ENCODE assay signal across 8 mouse cellular contexts in genomic region chr4:59806879-59807195, GRCm38 (mm10). TPM values are rescaled to one million over a fixed set of nuclear protein-coding genes. Genes with fewer than 3 reads are reported as not detected.
A peak's percentile ranks its signal among the peaks of the same experiment; 100 is the strongest.
DNase-seq lines count a peak whose midpoint lies in the region; ATAC-seq and TF ChIP-seq lines count a peak whose summit lies in the region.

No protein-coding gene starts in this region.

- DNase-seq in heart, adult 18-20 months: no peak
- no peak for DNase-seq in ES-E14 (ENCODE audit: low read depth, low spot score)
- no peak for DNase-seq in gastrocnemius, postnatal 10 days
- DNase-seq in cerebellum, postnatal 4 days (ENCODE audit: low spot score in 2 of 2): no peak

- in situ Hi-C loops in ES-E14 (cut with MboI; ENCODE audit: low sequenced_read_pairs in 2 of 2, unreplicated experiment in 2 of 2): no loop called here

- H3K4me3 ChIP-seq in heart, embryonic 15.5 days: peak overlapping the region; percentile 95
- peak overlapping the region; percentile 84 to 98 for H3K4me3 ChIP-seq in ES-E14 (ENCODE audit: insufficient read depth in 1 of 2, low read depth in 1 of 2, low read length in 2 of 2, poor library complexity in 1 of 2, severe bottlenecking in 1 of 2)
- peak overlapping the region; percentile 91 for H3K4me3 ChIP-seq in forebrain, embryonic 12.5 days (replicated peaks)
- peak overlapping the region; percentile 88 for H3K4me3 ChIP-seq in liver, embryonic 16.5 days (ENCODE audit: low read depth, low read length)

- peaks cover 21% of the 10 kb centered on the region for H3K4me1 ChIP-seq in heart, embryonic 15.5 days (replicated peaks)
- H3K4me1 ChIP-seq in ES-E14 (ENCODE audit: control insufficient read depth in 2 of 2, insufficient read depth in 2 of 2, low read length in 2 of 2, poor library complexity in 1 of 2): peaks cover 6 to 7% of the 10 kb centered on the region in 2 experiments; a peak in 3 of 4 replicates
- peaks cover 22% of the 10 kb centered on the region for H3K4me1 ChIP-seq in forebrain, embryonic 12.5 days
- H3K4me1 ChIP-seq in liver, embryonic 16.5 days (ENCODE audit: control insufficient read depth, low read depth, low read length): peaks cover 33% of the 10 kb centered on the region

- H3K4me2 ChIP-seq in heart, embryonic 15.5 days: peak overlapping the region; percentile 94
- peak overlapping the region; percentile 97 for H3K4me2 ChIP-seq in forebrain, embryonic 12.5 days
- peak overlapping the region; percentile 99 for H3K4me2 ChIP-seq in liver, embryonic 16.5 days (ENCODE audit: low read depth, low read length)

- WGBS in heart, embryonic 15.5 days: 3% methylated on average over 9 of the region's 9 CpGs
- WGBS in forebrain, embryonic 12.5 days: 2% methylated on average over 9 of the region's 9 CpGs
- WGBS in liver, embryonic 16.5 days (ENCODE audit: insufficient replicate concordance): 8% methylated on average over 9 of the region's 9 CpGs

- no peaks in the 10 kb centered on the region for H3K27me3 ChIP-seq in heart, embryonic 15.5 days
- 0 out of 2 replicates have a peak, but pooled peaks cover 3% of the 10 kb centered on the region for H3K27me3 ChIP-seq in forebrain, embryonic 12.5 days
- no peaks in the 10 kb centered on the region for H3K27me3 ChIP-seq in liver, embryonic 16.5 days (ENCODE audit: control insufficient read depth, insufficient read depth, low read depth, low read length)

- ATAC-seq in heart, embryonic 15.5 days (replicated peaks; ENCODE audit: insufficient number of reproducible peaks, insufficient read depth, low FRiP score, low read depth): no peak
- no peak for ATAC-seq in forebrain, embryonic 12.5 days (ENCODE audit: low FRiP score)
- no peak for ATAC-seq in liver, embryonic 16.5 days (ENCODE audit: low read depth)
- no peak for ATAC-seq in erythroid progenitor cell, adult 5-6 weeks (replicated peaks; ENCODE audit: low FRiP score, poor library complexity, severe bottlenecking)

- H3K9ac ChIP-seq in heart, embryonic 15.5 days: peak overlapping the region; percentile 86
- H3K9ac ChIP-seq in ES-E14 (ENCODE audit: insufficient read depth, low read depth, low read length, poor library complexity, severe bottlenecking): peak overlapping the region; percentile 90
- H3K9ac ChIP-seq in forebrain, embryonic 12.5 days: peak overlapping the region; percentile 85
- H3K9ac ChIP-seq in liver, embryonic 16.5 days (ENCODE audit: low read depth, low read length): peak overlapping the region; percentile 88

- H3K27ac ChIP-seq in heart, embryonic 15.5 days: peak overlapping the region; percentile 85
- no peak overlapping the region for H3K27ac ChIP-seq in ES-E14 (ENCODE audit: insufficient read depth, low read depth, low read length, poor library complexity, severe bottlenecking)
- no peak overlapping the region for H3K27ac ChIP-seq in forebrain, embryonic 12.5 days
- peak overlapping the region; percentile 75 for H3K27ac ChIP-seq in liver, embryonic 16.5 days (ENCODE audit: low read length)

- no peaks in the 10 kb centered on the region for H3K36me3 ChIP-seq in heart, embryonic 15.5 days
- H3K36me3 ChIP-seq in ES-E14 (ENCODE audit: control insufficient read depth, insufficient read depth, low read length, poor library complexity, severe bottlenecking): no peaks in the 10 kb centered on the region
- no peaks in the 10 kb centered on the region for H3K36me3 ChIP-seq in forebrain, embryonic 12.5 days (replicated peaks)
- H3K36me3 ChIP-seq in liver, embryonic 16.5 days (ENCODE audit: control insufficient read depth, insufficient read depth): no peaks in the 10 kb centered on the region

- no peaks in the 10 kb centered on the region for H3K9me3 ChIP-seq in heart, embryonic 15.5 days (replicated peaks)
- H3K9me3 ChIP-seq in ES-E14 (ENCODE audit: control insufficient read depth, insufficient read depth, low read depth, low read length): no peaks in the 10 kb centered on the region
- no peaks in the 10 kb centered on the region for H3K9me3 ChIP-seq in forebrain, embryonic 12.5 days
- H3K9me3 ChIP-seq in liver, embryonic 16.5 days (replicated peaks; ENCODE audit: control insufficient read depth, low read length): no peaks in the 10 kb centered on the region

TF ChIP-seq in ES-E14, 5 proteins besides CTCF, POLR2A, EP300 and RAD21:
- TF ChIP-seq MAFK (IDR thresholded peaks at IDR 0.05; ENCODE audit: insufficient read depth, low read depth, low read length) (no peak), HCFC1 (IDR thresholded peaks at IDR 0.05; ENCODE audit: borderline replicate concordance, insufficient read depth, low read length) (no peak), ZNF384 (IDR thresholded peaks at IDR 0.05; ENCODE audit: low read depth, low read length) (no peak), CHD2 (IDR thresholded peaks at IDR 0.05; ENCODE audit: low read depth, low read length) (no peak), ZC3H11A (IDR thresholded peaks at IDR 0.05; ENCODE audit: borderline replicate concordance, low read depth, low read length) (no peak)
TF ChIP-seq in ES-E14: peak in this region for 0.

RNA-seq across cellular contexts. Expression of gene Snx30, which starts 1.2 kb away (rescaled TPM):
- 5.3 and 9.9 TPM in 2 replicates for polyA plus RNA-seq in heart, embryonic 15.5 days (2015; fragmentation: Nextera tagmentation; extraction: Ambion mirVana)
- total RNA-seq in heart, adult 18-20 months (2021): 1 to 10 TPM; 6.5 TPM
- total RNA-seq in ES-E14 (2012; rRNA removed): 16.0 and 19.8 TPM in 2 replicates
- 12.1 and 13.4 TPM in 2 replicates for polyA plus RNA-seq in forebrain, embryonic 12.5 days (2016; fragmentation: Nextera tagmentation; extraction: Ambion mirVana)
- polyA plus RNA-seq in liver, embryonic 16.5 days (2015; fragmentation: Nextera tagmentation; extraction: Ambion mirVana): 3.6 and 5.0 TPM in 2 replicates
- 10 to 100 TPM in 1 of 2 experiments, 1 to 10 TPM in 1; 5.9 to 10.8 TPM for total RNA-seq in gastrocnemius, postnatal 10 days (2021)
- total RNA-seq in erythroid progenitor cell, adult 5-6 weeks (2015; ENCODE audit: low replicate concordance): 2.2 and 2.5 TPM in 2 replicates
- total RNA-seq in erythroid progenitor cell, adult 5-6 weeks (2017; ENCODE audit: low replicate concordance): 3.1 and 5.0 TPM in 2 replicates

RNA-seq across cellular contexts. Expression of gene Inip, which starts 5.4 kb away (rescaled TPM):
- polyA plus RNA-seq in heart, embryonic 15.5 days (2015; fragmentation: Nextera tagmentation; extraction: Ambion mirVana): 35.4 and 39.9 TPM in 2 replicates
- 10 to 100 TPM; 10.1 to 11.3 TPM for total RNA-seq in heart, adult 18-20 months (2021)
- total RNA-seq in ES-E14 (2012; rRNA removed): 31.5 and 32.9 TPM in 2 replicates
- polyA plus RNA-seq in forebrain, embryonic 12.5 days (2016; fragmentation: Nextera tagmentation; extraction: Ambion mirVana): 100 and 111 TPM in 2 replicates
- polyA plus RNA-seq in liver, embryonic 16.5 days (2015; fragmentation: Nextera tagmentation; extraction: Ambion mirVana): 14.0 and 16.3 TPM in 2 replicates
- total RNA-seq in gastrocnemius, postnatal 10 days (2021): 1 to 10 TPM; 4.9 to 7.1 TPM
- total RNA-seq in erythroid progenitor cell, adult 5-6 weeks (2015; ENCODE audit: low replicate concordance): 7.1 and 15.1 TPM in 2 replicates
- 15.9 and 23.4 TPM in 2 replicates for total RNA-seq in erythroid progenitor cell, adult 5-6 weeks (2017; ENCODE audit: low replicate concordance)

Comparison
In these comparisons a context has a peak if more than half of its experiments do, and no peak if none do; other contexts are left out.
1. H3K27ac ChIP-seq: peak in heart, embryonic 15.5 days (single experiment) and liver, embryonic 16.5 days (single experiment); none in ES-E14 (single experiment) and forebrain, embryonic 12.5 days (single experiment).
2. Peak in every context shown above with its lines, with median percentiles within 50 percentile points of each other: H3K4me2 ChIP-seq, H3K4me3 ChIP-seq and H3K9ac ChIP-seq.